8 mouse cellular contexts compared by ENCODE assay signal in the genomic region with DNA sequence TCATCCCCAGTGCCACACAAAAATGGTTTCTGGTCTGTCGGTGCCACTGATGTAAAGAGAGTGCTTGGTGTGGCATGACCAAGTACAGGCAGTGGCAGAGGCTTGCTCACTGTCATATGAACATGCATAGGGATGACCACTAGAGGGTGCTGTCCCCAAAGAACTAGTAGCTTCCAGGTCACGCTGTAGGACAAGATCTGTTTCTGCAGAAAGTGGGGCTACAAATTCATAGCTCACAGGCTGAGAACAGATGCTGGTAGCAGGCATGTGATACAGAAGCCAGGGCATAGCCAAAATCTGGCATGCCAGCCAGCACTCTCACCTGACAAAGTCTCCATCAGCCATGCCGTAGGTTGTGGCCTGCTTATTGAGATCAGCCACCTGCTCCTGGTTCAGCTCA. TPM values are rescaled to one million over a fixed set of nuclear protein-coding genes. Genes with fewer than 3 reads are reported as not detected.
A peak's percentile ranks its signal among the peaks of the same experiment; 100 is the strongest.
DNase-seq lines count a peak whose midpoint lies in the region; ATAC-seq lines count a peak whose summit lies in the region.

No protein-coding gene starts in this region.

- H3K4me1 ChIP-seq in kidney, embryonic 15.5 days: no peaks in the 10 kb centered on the region
- H3K4me1 ChIP-seq in stomach, embryonic 14.5 days (ENCODE audit: control insufficient read depth, insufficient read depth, low read length): no peaks in the 10 kb centered on the region

- no peak overlapping the region for H3K4me2 ChIP-seq in kidney, embryonic 15.5 days
- H3K4me2 ChIP-seq in stomach, embryonic 14.5 days (replicated peaks; ENCODE audit: low read depth, low read length): no peak overlapping the region

- no peaks in the 10 kb centered on the region for H3K9me3 ChIP-seq in kidney, embryonic 15.5 days (replicated peaks)
- no peaks in the 10 kb centered on the region for H3K9me3 ChIP-seq in stomach, embryonic 14.5 days (ENCODE audit: control insufficient read depth, low read depth, low read length)

- peak; percentile 86 for DNase-seq in CD4-positive, CD25-positive, alpha-beta regulatory T cell, adult 2 months (ENCODE audit: low read depth, low spot score)
- peak; percentile 90 for DNase-seq in adrenal gland, postnatal 14 days
- DNase-seq in embryo, embryonic 11.5 days (ENCODE audit: low read depth, low spot score): peak; percentile 70
- DNase-seq in heart, adult 9 months (ENCODE audit: low spot score in 2 of 2): peak; percentile 35 to 56
- peak; percentile 76 for DNase-seq in liver

- ATAC-seq in kidney, embryonic 15.5 days (replicated peaks; ENCODE audit: low FRiP score): peak; percentile 30
- peak; percentile 70 for ATAC-seq in monocyte, adult 5-6 weeks (replicated peaks; ENCODE audit: insufficient number of reproducible peaks, low FRiP score, low TSS enrichment, poor library complexity, severe bottlenecking)
- ATAC-seq in stomach, embryonic 14.5 days (ENCODE audit: insufficient number of reproducible peaks, insufficient read depth, low FRiP score, low read depth): 0 out of 2 replicates have a peak, but pooled peaks have one; percentile 20

- 70% methylated on average over 3 of the region's 3 CpGs for WGBS in kidney, embryonic 15.5 days
- WGBS in stomach, embryonic 14.5 days: 62% methylated on average over 3 of the region's 3 CpGs

- no peak overlapping the region for H3K4me3 ChIP-seq in kidney, embryonic 15.5 days (replicated peaks)
- H3K4me3 ChIP-seq in stomach, embryonic 14.5 days (ENCODE audit: low read depth, low read length): no peak overlapping the region

- H3K36me3 ChIP-seq in kidney, embryonic 15.5 days: peaks cover 98% of the 10 kb centered on the region
- peaks cover 63% of the 10 kb centered on the region for H3K36me3 ChIP-seq in stomach, embryonic 14.5 days (ENCODE audit: control insufficient read depth, insufficient read depth, low read length)

- H3K9ac ChIP-seq in kidney, embryonic 15.5 days: no peak overlapping the region
- H3K9ac ChIP-seq in stomach, embryonic 14.5 days (replicated peaks; ENCODE audit: low read depth, low read length): no peak overlapping the region

- H3K27me3 ChIP-seq in kidney, embryonic 15.5 days: no peaks in the 10 kb centered on the region
- H3K27me3 ChIP-seq in stomach, embryonic 14.5 days (ENCODE audit: control insufficient read depth, insufficient read depth, low read length): no peaks in the 10 kb centered on the region

- H3K27ac ChIP-seq in kidney, embryonic 15.5 days: no peak overlapping the region
- no peak overlapping the region for H3K27ac ChIP-seq in stomach, embryonic 14.5 days (ENCODE audit: low read length)

RNA-seq across cellular contexts. Expression of a gene that starts 12.5 kb away (rescaled TPM):
- total RNA-seq in adrenal gland, postnatal 14 days (2021): 59.3 and 65.4 TPM in 2 replicates
- polyA plus RNA-seq in kidney, embryonic 15.5 days (2015; fragmentation: Nextera tagmentation; extraction: Ambion mirVana): 148 and 161 TPM in 2 replicates
- total RNA-seq in monocyte, adult 5-6 weeks (2017): 52.9 to 68.5 TPM (median 62.3 TPM) in 3 replicates
- polyA plus RNA-seq in stomach, embryonic 14.5 days (2014; fragmentation: Nextera tagmentation; extraction: Ambion mirVana): 163 and 180 TPM in 2 replicates

RNA-seq across cellular contexts. Expression of a gene that starts 12.8 kb away (rescaled TPM):
- 0.44 and 1.1 TPM in 2 replicates for total RNA-seq in adrenal gland, postnatal 14 days (2021)
- 0.55 and 0.66 TPM in 2 replicates for polyA plus RNA-seq in kidney, embryonic 15.5 days (2015; fragmentation: Nextera tagmentation; extraction: Ambion mirVana)
- 4.2 to 8.9 TPM (median 5.1 TPM) in 3 replicates for total RNA-seq in monocyte, adult 5-6 weeks (2017)
- polyA plus RNA-seq in stomach, embryonic 14.5 days (2014; fragmentation: Nextera tagmentation; extraction: Ambion mirVana): 1.2 and 2.1 TPM in 2 replicates

RNA-seq across cellular contexts. Expression of a gene that starts 14.4 kb away (rescaled TPM):
- total RNA-seq in adrenal gland, postnatal 14 days (2021): 36.9 and 52.2 TPM in 2 replicates
- polyA plus RNA-seq in kidney, embryonic 15.5 days (2015; fragmentation: Nextera tagmentation; extraction: Ambion mirVana): 50.6 and 58.6 TPM in 2 replicates
- total RNA-seq in monocyte, adult 5-6 weeks (2017): 43.4 to 59.5 TPM (median 53.5 TPM) in 3 replicates
- polyA plus RNA-seq in stomach, embryonic 14.5 days (2014; fragmentation: Nextera tagmentation; extraction: Ambion mirVana): 38.6 and 44.8 TPM in 2 replicates

RNA-seq across cellular contexts. Expression of a gene that starts 27.0 kb away (rescaled TPM):
- 58.8 and 64.2 TPM in 2 replicates for total RNA-seq in adrenal gland, postnatal 14 days (2021)
- 21.3 and 24.4 TPM in 2 replicates for polyA plus RNA-seq in kidney, embryonic 15.5 days (2015; fragmentation: Nextera tagmentation; extraction: Ambion mirVana)
- total RNA-seq in monocyte, adult 5-6 weeks (2017): 8.9 to 26.0 TPM (median 18.8 TPM) in 3 replicates
- 6.3 and 7.1 TPM in 2 replicates for polyA plus RNA-seq in stomach, embryonic 14.5 days (2014; fragmentation: Nextera tagmentation; extraction: Ambion mirVana)

RNA-seq across cellular contexts. Expression of a gene that starts 39.3 kb away (rescaled TPM):
- total RNA-seq in adrenal gland, postnatal 14 days (2021): 19.3 and 26.2 TPM in 2 replicates
- 8.8 and 10.0 TPM in 2 replicates for polyA plus RNA-seq in kidney, embryonic 15.5 days (2015; fragmentation: Nextera tagmentation; extraction: Ambion mirVana)
- total RNA-seq in monocyte, adult 5-6 weeks (2017): 26.3 to 29.9 TPM (median 27.3 TPM) in 3 replicates
- 8.3 and 10.4 TPM in 2 replicates for polyA plus RNA-seq in stomach, embryonic 14.5 days (2014; fragmentation: Nextera tagmentation; extraction: Ambion mirVana)

Comparison
In these comparisons a context has a peak if more than half of its experiments do, and no peak if none do; other contexts are left out.
1. ATAC-seq: peak in every context shown above with its lines; median percentile 70 in monocyte, adult 5-6 weeks; 30 in kidney, embryonic 15.5 days; 20 in stomach, embryonic 14.5 days.